Mouse (Mus musculus) neural tube, embryonic 11.5 days (tissue): ENCODE results near the gene Ralbp1. TPM values are rescaled to one million over a fixed set of nuclear protein-coding genes. Genes with fewer than 3 reads are reported as not detected.
A peak's percentile ranks its signal among the peaks of the same experiment; 100 is the strongest.

ENCODE experiments used
- ATAC-seq: fragments of 200-750 bp; cut with Nextera tagmentation; 2 replicates; pipeline ENCODE4 v1.8.0; 2017; ENCODE audit warnings: moderate number of reproducible peaks, mild to moderate bottlenecking, moderate TSS enrichment, moderate library complexity; ENCODE audit not compliant: insufficient read depth, low FRiP score, low TSS enrichment
- DNase-seq: peaks from one replicate; pipeline ENCODE4 v3.0.0-alpha.2; 2015; ENCODE audit warnings: low spot score
- H3K27ac ChIP-seq: fragments of 300-500 bp; sonication (generic); 2 replicates; pipeline ENCODE4 v1.5.1; 2014; ENCODE audit warnings: low read depth, mild to moderate bottlenecking, low read length
- H3K27me3 ChIP-seq: fragments of 300-500 bp; sonication (generic); 2 replicates; pipeline ENCODE4 v1.6.1; 2014; ENCODE audit warnings: mild to moderate bottlenecking, low read length, mixed read lengths; ENCODE audit not compliant: control insufficient read depth, insufficient read depth
- H3K36me3 ChIP-seq: fragments of 300-500 bp; sonication (generic); 2 replicates; pipeline ENCODE4 v1.6.1; 2014; ENCODE audit warnings: mild to moderate bottlenecking, low read length, moderate library complexity, mixed read lengths; ENCODE audit not compliant: control insufficient read depth, insufficient read depth
- H3K4me1 ChIP-seq: fragments of 300-500 bp; sonication (generic); 2 replicates; pipeline ENCODE4 v1.6.1; 2014; ENCODE audit warnings: low read length, mixed read lengths; ENCODE audit not compliant: control insufficient read depth, insufficient read depth
- H3K4me2 ChIP-seq: fragments of 300-500 bp; sonication (generic); 2 replicates; pipeline ENCODE4 v1.6.1; 2014; ENCODE audit warnings: low read depth, mild to moderate bottlenecking, moderate library complexity
- H3K4me3 ChIP-seq: fragments of 300-500 bp; sonication (generic); 2 replicates; pipeline ENCODE4 v1.5.1; 2014; ENCODE audit warnings: low read depth, low read length
- H3K9ac ChIP-seq: fragments of 300-500 bp; sonication (generic); 2 replicates; pipeline ENCODE4 v1.6.1; 2014; ENCODE audit warnings: mild to moderate bottlenecking, low read length
- H3K9me3 ChIP-seq: fragments of 300-500 bp; sonication (generic); 2 replicates; pipeline ENCODE4 v1.6.1; 2016; ENCODE audit warnings: low read length; ENCODE audit not compliant: control insufficient read depth
- WGBS: fragments of 180-500 bp; shearing (Covaris S2); extraction: QIAGEN DNeasy Blood & Tissue Kit; methylation state at CpG from one replicate; pipeline ENCODE4 v1.1.7; 2014; 5-methylcytosine and 5-hydroxymethylcytosine counted together
- polyA plus RNA-seq: library from polyadenylated mRNA; unstranded; fragments of >200 nt; fragmentation: Nextera tagmentation; extraction: Ambion mirVana; gene quantifications from 2 replicates; pipeline ENCODE4 v1.2.1, GENCODE M21; 2014

Gene Ralbp1
- polyA plus RNA-seq = 47.1 and 50.1 TPM in 2 replicates

GRCm38 (mm10) chr17:65885697-65886529 lies at the start of gene Ralbp1:
Gene Ralbp1 (minus strand): TSS chr17:65885798.
- peak; percentile 45 for DNase-seq
- Histone ChIP-seq H3K9ac (peak within 1 kb of the TSS; percentile 83), H3K4me2 (peak within 1 kb of the TSS; percentile 98), H3K4me3 (peak within 1 kb of the TSS; percentile 91), H3K27me3 (no peaks in the 10 kb centered on the region), H3K36me3 (no peaks in the 10 kb centered on the region), H3K9me3 (no peaks in the 10 kb centered on the region), H3K27ac (peak within 1 kb of the TSS; percentile 92), H3K4me1 (peaks cover 5% of the 10 kb centered on the region)
- 5% methylated on average over 14 of the region's 14 CpGs for WGBS
- no peak for ATAC-seq

- WGBS = 96% methylated on average over 2 of the region's 2 CpGs
- ATAC-seq = no peak
- Histone ChIP-seq H3K9me3 (no peaks in the 10 kb centered on the region), H3K27ac (no peak overlapping the region), H3K36me3 (peaks cover 7% of the 10 kb centered on the region; the same call in 1 of the 2 replicates), H3K4me1 (0 out of 2 replicates have a peak, but pooled peaks cover 3% of the 10 kb centered on the region), H3K4me2 (no peak overlapping the region), H3K9ac (no peak overlapping the region), H3K4me3 (no peak overlapping the region), H3K27me3 (no peaks in the 10 kb centered on the region)
- DNase-seq = no peak
Measured at GRCm38 (mm10) chr17:65933741-65934140, 48.1 kb upstream of the Ralbp1 start.

- Histone ChIP-seq H3K4me3 (no peak overlapping the region), H3K9me3 (no peaks in the 10 kb centered on the region), H3K4me1 (0 out of 2 replicates have a peak, but pooled peaks cover 3% of the 10 kb centered on the region), H3K27me3 (no peaks in the 10 kb centered on the region), H3K36me3 (peaks cover 9% of the 10 kb centered on the region), H3K4me2 (no peak overlapping the region), H3K9ac (no peak overlapping the region), H3K27ac (no peak overlapping the region)
- peak; percentile 37 for DNase-seq
- WGBS = 66% methylated on average over 6 of the region's 6 CpGs
- no peak for ATAC-seq
Measured at GRCm38 (mm10) chr17:65931525-65931924, 45.9 kb upstream of the Ralbp1 start.

- ATAC-seq = no peak
- no peak for DNase-seq
Measured at GRCm38 (mm10) chr17:65930960-65931359, 45.4 kb upstream of the Ralbp1 start.

GRCm38 (mm10) chr17:65930158-65930826 lies 44.7 kb upstream of the Ralbp1 start:
- whole genome bisulfite sequencing = 86% methylated on average over 7 of the region's 7 CpGs
- ATAC-seq = no peak
- Histone ChIP-seq H3K4me2 (no peak overlapping the region), H3K27me3 (no peaks in the 10 kb centered on the region), H3K36me3 (peaks cover 13% of the 10 kb centered on the region), H3K9me3 (no peaks in the 10 kb centered on the region), H3K4me1 (0 out of 2 replicates have a peak, but pooled peaks cover 3% of the 10 kb centered on the region), H3K27ac (no peak overlapping the region), H3K9ac (no peak overlapping the region), H3K4me3 (no peak overlapping the region)
- no peak for DNase-seq

More at GRCm38 (mm10) chr17:65930960-65931359, 45.4 kb upstream of the Ralbp1 start:
- H3K27ac ChIP-seq = no peak overlapping the region
- 0 out of 2 replicates have a peak, but pooled peaks cover 3% of the 10 kb centered on the region for H3K4me1 ChIP-seq
- no peak overlapping the region for H3K4me3 ChIP-seq
- no peak overlapping the region for H3K4me2 ChIP-seq
- WGBS = 94% methylated on average over 6 of the region's 6 CpGs
- H3K36me3 ChIP-seq = peaks cover 13% of the 10 kb centered on the region
- no peaks in the 10 kb centered on the region for H3K9me3 ChIP-seq
- no peaks in the 10 kb centered on the region for H3K27me3 ChIP-seq
- no peak overlapping the region for H3K9ac ChIP-seq

GRCm38 (mm10) chr17:65929319-65929978 lies 43.9 kb upstream of the Ralbp1 start:
- H3K4me3 ChIP-seq = no peak overlapping the region
- ATAC-seq (no peak), DNase-seq (no peak)
- peaks cover 15% of the 10 kb centered on the region for H3K36me3 ChIP-seq
- WGBS = 90% methylated on average over 22 of the region's 22 CpGs
- H3K9ac ChIP-seq = no peak overlapping the region
- no peak overlapping the region for H3K4me2 ChIP-seq
- H3K4me1 ChIP-seq = 0 out of 2 replicates have a peak, but pooled peaks cover 3% of the 10 kb centered on the region
- no peaks in the 10 kb centered on the region for H3K9me3 ChIP-seq
- no peak overlapping the region for H3K27ac ChIP-seq
- no peaks in the 10 kb centered on the region for H3K27me3 ChIP-seq

- no peaks in the 10 kb centered on the region for H3K9me3 ChIP-seq
- 84% methylated on average over 4 of the region's 4 CpGs for WGBS
- DNase-seq (no peak), ATAC-seq (no peak)
- H3K4me2 ChIP-seq = no peak overlapping the region
- H3K4me1 ChIP-seq = 0 out of 2 replicates have a peak, but pooled peaks cover 3% of the 10 kb centered on the region
- no peak overlapping the region for H3K9ac ChIP-seq
- no peak overlapping the region for H3K27ac ChIP-seq
- H3K36me3 ChIP-seq = peaks cover 15% of the 10 kb centered on the region
- H3K4me3 ChIP-seq = no peak overlapping the region
- no peaks in the 10 kb centered on the region for H3K27me3 ChIP-seq
Measured at GRCm38 (mm10) chr17:65927077-65927476, 41.5 kb upstream of the Ralbp1 start.

- no peaks in the 10 kb centered on the region for H3K4me1 ChIP-seq
- no peak overlapping the region for H3K4me2 ChIP-seq
- 82% methylated on average over 5 of the region's 5 CpGs for WGBS
- no peak for ATAC-seq
- no peaks in the 10 kb centered on the region for H3K27me3 ChIP-seq
- H3K27ac ChIP-seq = no peak overlapping the region
- no peak overlapping the region for H3K4me3 ChIP-seq
- H3K9me3 ChIP-seq = no peaks in the 10 kb centered on the region
- H3K9ac ChIP-seq = no peak overlapping the region
- H3K36me3 ChIP-seq = peaks cover 15% of the 10 kb centered on the region
- DNase-seq = no peak
Measured at GRCm38 (mm10) chr17:65924218-65924617, 38.6 kb upstream of the Ralbp1 start.
